Mouse (Mus musculus): ENCODE measurements around the gene Cd83.

Cd83 gene

DNA sequence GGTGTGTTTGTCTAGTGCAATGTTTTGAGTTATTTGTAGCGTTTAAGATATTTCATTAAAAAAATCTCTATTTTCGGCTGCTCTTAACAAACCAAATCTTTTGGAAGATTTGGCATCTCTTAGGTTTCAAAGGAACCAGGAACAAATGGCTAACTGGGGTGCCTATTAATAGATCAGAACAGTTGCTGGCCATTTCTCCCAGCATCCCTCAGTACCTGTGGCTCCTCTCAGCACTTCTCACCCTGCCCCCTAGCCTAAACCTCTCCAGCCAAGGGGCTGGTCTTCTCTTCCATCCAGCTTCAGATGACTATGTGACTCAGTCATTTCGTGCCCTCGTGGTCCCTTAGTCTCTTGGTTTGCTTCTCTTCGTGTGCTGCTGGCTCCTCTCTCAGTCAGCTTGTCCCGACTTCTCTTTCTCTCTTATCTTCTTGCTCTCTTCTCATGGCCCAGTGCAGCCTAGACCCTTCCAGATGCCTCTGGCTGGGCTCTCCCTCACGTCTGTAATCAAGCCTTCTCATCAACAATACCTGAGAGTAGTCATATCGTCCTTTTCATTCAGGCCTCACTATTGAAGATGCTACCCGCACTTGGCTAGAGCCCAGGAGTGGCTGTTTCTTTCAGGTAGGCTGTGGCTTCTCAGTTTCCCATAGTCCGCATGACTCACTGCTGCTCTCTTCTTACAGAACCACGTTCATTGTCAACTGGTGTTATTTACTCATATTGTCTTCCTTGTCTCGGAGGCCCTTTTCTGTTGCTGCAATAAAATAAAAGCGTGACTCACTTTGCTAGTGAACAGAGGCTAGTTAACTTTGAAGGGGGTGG lies 9.8 kb upstream of the Cd83 start:
- DNase-seq (ENCODE audit: low spot score), result no peak

- no peak for DNase-seq (ENCODE audit: low spot score)
Observed at GRCm38 (mm10) chr13:43775427-43775733, 9.2 kb upstream of the Cd83 start.

DNA sequence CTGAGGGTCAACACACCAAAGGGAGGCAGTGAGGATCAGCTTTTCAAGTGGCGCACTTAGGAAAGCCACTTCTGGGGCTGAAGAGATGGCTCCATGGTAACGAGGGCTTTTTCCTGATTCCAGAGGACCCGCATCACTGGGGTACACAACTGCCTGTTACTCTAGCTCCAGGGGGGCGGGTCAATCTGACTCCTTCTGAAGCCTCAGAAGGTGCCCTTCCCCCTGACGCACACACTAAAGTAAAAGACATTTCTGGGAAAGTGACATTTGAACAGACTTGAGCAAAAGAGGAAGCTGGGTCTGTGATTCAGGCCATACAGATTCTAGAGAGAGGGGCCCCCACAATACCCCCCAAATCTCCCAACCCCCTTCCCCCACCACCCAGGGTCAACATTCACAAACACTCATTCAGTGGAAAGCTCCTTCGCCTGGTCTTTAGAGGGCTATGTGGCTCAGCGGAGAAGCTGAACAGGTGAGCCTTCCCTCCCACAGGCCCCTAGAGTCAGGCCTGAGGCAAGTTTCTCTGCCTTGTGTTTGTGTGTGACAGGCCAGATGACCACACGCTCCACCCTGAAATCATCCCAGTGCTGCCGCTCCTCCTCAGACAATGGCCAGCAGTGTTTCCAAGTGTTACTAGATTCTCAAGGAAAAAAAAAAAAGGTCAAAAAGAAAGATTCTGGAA lies 7.1 kb upstream of the Cd83 start:
- DNase-seq (ENCODE audit: low spot score), result no peak

GRCm38 (mm10) chr13:43778021-43778649 lies 6.4 kb upstream of the Cd83 start:
- DNase-seq (ENCODE audit: low spot score), result no peak

GRCm38 (mm10) chr13:43778971-43779370 lies 5.6 kb upstream of the Cd83 start:
- DNase-seq (ENCODE audit: low spot score), result no peak

DNA sequence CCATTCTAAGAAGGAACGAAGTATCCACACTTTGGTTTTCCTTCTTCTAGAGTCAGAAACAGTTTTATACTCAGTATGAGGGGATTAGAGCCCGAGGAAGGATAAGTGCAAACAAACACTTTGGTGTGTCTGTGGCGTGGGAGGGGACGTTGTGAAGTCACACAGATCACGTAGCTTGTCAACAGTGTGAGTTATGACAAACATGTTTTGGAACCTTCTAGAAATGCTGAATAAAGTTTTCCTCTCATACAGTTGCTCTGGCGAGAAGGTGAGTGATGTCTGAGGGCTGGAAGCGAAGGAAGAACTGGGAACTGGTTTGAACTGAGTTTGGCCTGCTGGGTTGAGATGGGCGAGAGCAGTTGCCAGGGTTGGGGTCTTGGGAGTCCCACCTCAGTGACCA lies 4.5 kb upstream of the Cd83 start:
- DNase-seq (ENCODE audit: low spot score), result no peak

GRCm38 (mm10) chr13:43785712-43786072 lies 1.1 kb downstream of the Cd83 start:
- DNase-seq (ENCODE audit: low spot score), result no peak

GRCm38 (mm10) chr13:43786171-43786795 lies 1.7 kb downstream of the Cd83 start:
- DNase-seq (ENCODE audit: low spot score), result no peak

DNA sequence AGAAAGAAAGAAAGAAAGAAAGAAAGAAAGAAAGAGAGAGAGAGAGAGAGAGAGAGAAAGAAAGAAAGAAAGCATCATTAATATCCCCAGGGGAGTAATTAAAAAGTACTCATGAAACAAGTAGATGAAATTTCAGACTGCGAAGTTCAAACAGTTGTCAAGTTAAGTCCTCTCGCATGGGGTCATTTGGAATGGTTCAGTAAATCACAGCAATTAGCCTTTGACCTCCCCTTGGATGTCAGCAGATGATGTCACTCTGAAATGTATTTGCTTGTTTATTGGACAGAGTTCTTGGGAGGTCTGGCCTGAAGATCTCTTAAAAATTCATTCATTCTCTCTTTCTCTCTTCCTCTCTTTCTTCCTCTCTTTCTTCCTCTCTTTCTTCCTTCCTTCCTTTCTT lies 2.7 kb downstream of the Cd83 start:
- no peak for DNase-seq (ENCODE audit: low spot score)

- no peak for DNase-seq (ENCODE audit: low spot score)
Observed at GRCm38 (mm10) chr13:43788071-43788470, 3.5 kb downstream of the Cd83 start.

- no peak for DNase-seq (ENCODE audit: low spot score)
Observed at GRCm38 (mm10) chr13:43788983-43789645, 4.5 kb downstream of the Cd83 start.

DNA sequence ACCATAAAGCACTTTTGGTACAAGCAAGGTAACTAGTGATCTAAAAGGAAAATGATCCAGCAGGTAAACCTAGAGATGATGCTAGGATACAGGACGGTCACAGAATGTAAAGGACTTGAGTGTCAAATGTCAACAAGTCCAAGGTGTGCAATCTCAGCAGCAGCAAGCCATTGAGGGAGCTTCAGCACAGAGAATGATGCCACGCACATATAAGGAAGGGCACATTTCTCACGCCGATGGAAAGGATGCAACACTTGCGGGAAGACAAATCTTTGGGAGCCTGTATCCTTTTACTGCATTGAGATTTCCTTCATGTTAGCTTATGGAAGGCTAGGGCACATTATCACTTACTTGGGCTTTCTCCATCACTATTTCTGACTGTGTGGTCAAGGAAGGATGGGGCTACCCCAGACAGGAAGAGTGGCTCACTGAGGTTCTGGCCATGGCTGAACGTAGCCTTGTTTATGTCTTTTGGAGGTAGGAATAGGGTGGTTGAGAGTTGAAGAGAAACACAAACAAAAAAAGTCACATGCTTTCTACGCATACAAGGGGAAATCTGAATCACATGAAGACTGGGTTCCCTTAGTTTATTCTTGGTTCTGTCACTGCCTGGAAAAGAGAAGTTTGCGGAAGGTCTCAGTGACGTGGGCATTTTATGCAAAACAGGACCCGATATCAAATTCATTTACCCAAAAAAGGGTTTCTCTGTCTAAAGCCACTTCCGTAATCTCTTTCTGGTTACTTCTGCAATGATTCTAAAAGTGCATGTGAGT lies 5.8 kb downstream of the Cd83 start:
- no peak for DNase-seq (ENCODE audit: low spot score)

DNA sequence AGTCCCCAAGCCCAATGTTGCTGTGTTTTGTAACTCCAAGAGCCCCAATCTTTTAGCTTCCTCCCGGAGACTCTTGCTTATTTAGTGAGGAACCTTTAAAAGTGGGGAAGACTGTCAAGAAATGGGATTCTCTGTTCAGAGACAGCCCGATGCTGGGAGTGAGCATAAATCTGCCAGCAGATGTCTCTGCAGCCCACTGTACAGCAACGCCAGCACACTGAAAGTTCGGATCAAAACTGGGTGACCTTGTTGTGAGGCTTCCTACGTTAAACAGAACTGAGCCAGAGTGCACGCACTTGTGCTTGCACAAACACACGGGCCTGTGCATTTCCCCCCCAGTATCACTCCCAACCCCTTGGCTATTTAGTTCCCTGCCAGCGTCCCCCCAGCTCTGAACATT lies 10.8 kb downstream of the Cd83 start:
- DNase-seq (ENCODE audit: low spot score), result no peak

DNA sequence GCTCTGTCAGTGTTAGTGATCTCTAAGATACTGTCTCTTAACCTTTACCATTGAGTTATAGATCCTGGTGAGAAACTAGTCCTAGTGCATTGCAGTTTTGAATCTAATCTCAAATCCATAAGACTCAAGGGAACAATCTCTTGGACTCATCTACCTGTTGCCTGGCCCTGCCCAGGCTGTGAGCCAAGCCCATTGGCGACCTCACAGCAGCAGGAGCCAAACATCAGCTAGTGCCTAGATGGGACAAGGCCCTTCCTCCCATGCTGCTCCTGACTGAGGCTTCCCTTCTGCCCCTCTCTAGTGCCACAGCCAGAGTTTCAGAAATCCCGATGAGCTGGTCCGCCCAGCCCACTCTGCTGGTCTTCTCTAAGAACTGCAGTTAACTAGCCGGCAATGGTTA lies 14.1 kb downstream of the Cd83 start:
- no peak for DNase-seq (ENCODE audit: low spot score)

GRCm38 (mm10) chr13:43800136-43800535 lies 15.6 kb downstream of the Cd83 start:
- no peak for DNase-seq (ENCODE audit: low spot score)

DNA sequence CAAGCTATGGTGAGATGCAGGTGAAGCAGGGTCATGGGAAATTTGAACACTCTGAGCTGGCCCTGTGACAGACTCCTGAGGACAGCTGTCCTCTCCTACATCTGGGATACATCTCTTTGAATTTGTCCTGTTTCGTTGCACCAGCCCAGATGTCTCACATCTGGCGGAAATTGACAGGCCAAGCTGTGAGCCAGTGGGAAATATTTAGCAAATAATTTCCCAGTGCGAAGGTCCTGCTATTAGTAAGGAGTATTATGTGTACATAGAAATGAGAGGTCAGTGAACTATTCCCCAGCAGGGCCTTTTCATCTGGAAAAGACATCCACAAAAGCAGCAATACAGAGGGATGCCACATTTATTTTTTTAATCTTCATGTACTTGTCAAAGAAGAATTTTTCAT lies 17.4 kb downstream of the Cd83 start:
- no peak for DNase-seq (ENCODE audit: low spot score)

DNA sequence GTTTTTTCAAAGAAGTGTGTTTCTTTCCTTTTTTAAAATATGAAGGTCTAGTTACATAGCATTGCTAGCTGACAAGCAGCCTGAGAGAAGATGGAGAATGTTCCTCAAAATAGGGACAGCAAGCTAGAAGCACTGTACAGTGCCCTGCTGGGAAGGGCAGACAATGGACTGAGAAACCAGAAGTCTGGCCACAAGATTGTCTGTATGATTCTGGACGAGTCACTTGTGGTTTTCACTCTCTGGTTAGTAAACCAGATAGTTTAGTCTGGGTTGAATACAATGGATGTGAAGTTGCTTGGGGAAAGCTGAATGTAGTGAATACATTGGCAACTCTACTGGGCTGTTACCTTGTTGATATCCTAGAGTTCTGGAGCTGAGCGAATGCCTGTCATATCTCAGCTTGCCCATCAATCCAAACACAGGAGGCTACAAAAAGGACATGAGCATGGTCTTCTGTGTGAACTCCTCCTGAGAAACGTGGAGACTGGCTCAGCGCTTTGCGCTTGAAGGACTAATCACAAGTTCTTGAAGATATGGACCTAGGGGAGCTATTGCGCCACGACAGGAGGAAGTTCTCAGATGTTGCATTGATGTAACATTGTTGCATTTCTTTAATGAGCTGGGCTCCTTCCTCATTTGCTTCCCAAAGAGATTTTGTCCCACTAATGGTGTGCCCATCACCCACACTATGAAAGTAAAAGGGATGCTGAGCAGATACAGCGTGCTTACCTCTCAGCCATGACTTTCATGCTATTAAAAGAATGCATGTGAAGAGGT lies 18.0 kb downstream of the Cd83 start:
- no peak for DNase-seq (ENCODE audit: low spot score)

DNA sequence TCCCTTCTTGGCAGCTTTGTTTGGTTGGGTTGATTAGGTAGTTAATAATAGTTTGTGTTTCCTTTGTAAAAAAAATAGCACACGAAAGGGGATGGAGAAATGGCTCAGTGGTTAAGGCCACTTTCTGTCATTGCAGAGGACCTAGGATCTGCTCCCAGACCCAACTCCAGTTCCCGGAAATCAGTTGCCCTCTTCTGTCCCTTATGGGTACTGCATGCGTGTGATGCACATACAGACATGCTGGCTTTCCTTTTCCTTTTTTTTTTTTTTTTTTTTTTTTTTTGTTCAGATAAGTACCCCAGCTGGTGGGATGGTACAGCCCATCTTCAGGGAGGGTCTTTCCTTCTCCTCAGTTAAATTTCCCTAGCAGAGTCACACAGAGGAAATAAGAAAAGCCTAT lies 20.1 kb downstream of the Cd83 start:
- no peak for DNase-seq (ENCODE audit: low spot score)

GRCm38 (mm10) chr13:43805159-43805758 lies 20.7 kb downstream of the Cd83 start:
- no peak for DNase-seq (ENCODE audit: low spot score)

Data from urinary bladder, postnatal 25 days (tissue).